Mouse (Mus musculus): ENCODE results near the gene Ctse.

GRCm38 (mm10) chr1:131655601-131656000, 17.5 kb downstream of the Ctse start:
- no peak for TF ChIP-seq ZMIZ1 (IDR thresholded peaks at IDR 0.05; ENCODE audit: low read depth, low read length)
- TF ChIP-seq ZNF384 (IDR thresholded peaks at IDR 0.05; ENCODE audit: low read depth, low read length) = no peak
- TF ChIP-seq EP300 (IDR thresholded peaks at IDR 0.05; ENCODE audit: low read depth in 1 of 2, low read length in 2 of 2) = no peak
- no peak for TF ChIP-seq CTCF (IDR thresholded peaks at IDR 0.05 in 2 of 3, conservative IDR thresholded peaks at IDR 0.05 in 1 of 3; ENCODE audit: control insufficient read depth in 1 of 3, insufficient read depth in 1 of 3, low read depth in 2 of 3, low read length in 3 of 3, poor library complexity in 1 of 3, severe bottlenecking in 1 of 3)
- TF ChIP-seq MAX (IDR thresholded peaks at IDR 0.05; ENCODE audit: low read length) = no peak

All from MEL (cell line).